Mouse (Mus musculus) adipocyte (in vitro differentiated cells): ENCODE data around the gene Slc26a6.

Experiments used
- DNase-seq: peaks from one replicate; pipeline ENCODE4 v3.0.0-alpha.2; 2016; ENCODE audit warnings: low spot score

Gene Slc26a6

GRCm38 (mm10) chr9:108852976-108853375 is at the start of gene Slc26a6:
Gene Slc26a6 (plus strand): TSS chr9:108853283.
- peak; percentile 85 for DNase-seq

- DNase-seq: no peak
Measured at GRCm38 (mm10) chr9:108805768-108806167, 47.3 kb upstream of the Slc26a6 start.

- DNase-seq: no peak
Measured at GRCm38 (mm10) chr9:108806379-108806778, 46.7 kb upstream of the Slc26a6 start.

DNA sequence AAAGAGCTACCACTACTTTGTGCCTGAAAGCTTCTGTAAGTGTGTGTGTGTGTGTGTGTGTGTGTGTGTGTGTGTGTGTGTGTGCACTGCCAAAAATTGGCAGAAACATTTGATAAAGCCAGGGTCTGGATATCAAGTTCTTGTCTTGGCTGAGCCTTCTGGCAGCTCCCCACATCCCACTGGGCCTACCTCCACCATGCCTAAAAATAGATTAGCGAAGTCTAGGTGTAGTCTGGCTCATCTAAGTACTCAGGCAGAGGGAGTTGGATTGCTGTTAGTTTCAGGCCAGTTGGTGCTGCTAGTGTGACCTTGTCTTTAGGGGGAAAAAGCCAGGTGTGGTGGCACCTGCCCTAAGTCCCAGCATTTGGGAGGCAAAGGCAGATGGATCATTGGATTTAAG is 46.3 kb upstream of the Slc26a6 start:
- DNase-seq: no peak

DNA sequence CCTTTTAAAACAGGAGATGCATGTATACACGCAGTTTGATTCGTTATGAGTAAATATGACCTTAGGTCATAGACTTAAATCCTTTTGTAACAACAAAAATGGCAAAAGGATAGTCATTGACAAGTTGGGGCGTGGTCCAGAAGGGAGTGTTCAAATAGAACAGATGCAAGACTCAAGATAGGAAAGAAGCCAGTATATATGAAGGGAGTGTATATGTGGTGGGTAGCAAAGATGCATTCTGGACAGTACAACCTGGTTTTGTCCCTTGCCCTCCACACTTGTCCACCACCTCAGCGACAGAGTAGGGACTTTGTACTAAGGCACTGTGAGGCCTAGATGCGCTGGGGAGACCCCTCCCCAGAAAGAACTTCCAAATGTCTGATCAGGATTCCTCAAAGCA is 45.4 kb upstream of the Slc26a6 start:
- no peak for DNase-seq

GRCm38 (mm10) chr9:108808163-108808665 is 44.9 kb upstream of the Slc26a6 start, which contains the start of gene Nckipsd:
Gene Nckipsd (plus strand): TSS chr9:108808368.
- peak; percentile 89 for DNase-seq

- peak; percentile 26 for DNase-seq
Measured at GRCm38 (mm10) chr9:108809188-108809587, 43.9 kb upstream of the Slc26a6 start.

- no peak for DNase-seq
Measured at GRCm38 (mm10) chr9:108809723-108810122, 43.4 kb upstream of the Slc26a6 start.

GRCm38 (mm10) chr9:108810516-108810915 is 42.6 kb upstream of the Slc26a6 start:
- no peak for DNase-seq

- no peak for DNase-seq
Measured at GRCm38 (mm10) chr9:108815557-108815956, 37.5 kb upstream of the Slc26a6 start.

GRCm38 (mm10) chr9:108819495-108819894 is 33.6 kb upstream of the Slc26a6 start:
- DNase-seq: peak; percentile 63

DNA sequence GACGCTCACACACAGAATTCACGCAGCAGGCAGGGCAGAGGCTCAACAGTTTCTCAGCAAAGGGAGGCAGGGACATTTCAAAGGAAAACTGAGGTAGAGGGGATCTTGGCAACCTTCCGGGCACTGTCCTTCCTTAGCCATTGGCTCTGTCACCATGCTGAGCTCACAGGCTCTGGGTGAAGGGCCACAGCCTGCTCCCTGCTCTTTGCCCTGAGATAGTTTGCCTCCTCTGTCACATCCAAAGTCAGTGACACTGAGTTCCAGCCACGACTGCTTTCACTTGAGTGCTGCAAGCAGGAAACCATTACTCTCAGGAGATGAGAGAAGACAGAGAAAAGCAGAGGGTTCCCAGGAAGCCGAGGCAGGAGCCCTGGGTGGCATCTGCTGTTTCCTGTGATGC is 33.0 kb upstream of the Slc26a6 start:
- DNase-seq: peak; percentile 64

- DNase-seq: no peak
Measured at GRCm38 (mm10) chr9:108824144-108824685, 28.9 kb upstream of the Slc26a6 start.

GRCm38 (mm10) chr9:108824755-108825413 is 28.2 kb upstream of the Slc26a6 start:
- DNase-seq: no peak

DNA sequence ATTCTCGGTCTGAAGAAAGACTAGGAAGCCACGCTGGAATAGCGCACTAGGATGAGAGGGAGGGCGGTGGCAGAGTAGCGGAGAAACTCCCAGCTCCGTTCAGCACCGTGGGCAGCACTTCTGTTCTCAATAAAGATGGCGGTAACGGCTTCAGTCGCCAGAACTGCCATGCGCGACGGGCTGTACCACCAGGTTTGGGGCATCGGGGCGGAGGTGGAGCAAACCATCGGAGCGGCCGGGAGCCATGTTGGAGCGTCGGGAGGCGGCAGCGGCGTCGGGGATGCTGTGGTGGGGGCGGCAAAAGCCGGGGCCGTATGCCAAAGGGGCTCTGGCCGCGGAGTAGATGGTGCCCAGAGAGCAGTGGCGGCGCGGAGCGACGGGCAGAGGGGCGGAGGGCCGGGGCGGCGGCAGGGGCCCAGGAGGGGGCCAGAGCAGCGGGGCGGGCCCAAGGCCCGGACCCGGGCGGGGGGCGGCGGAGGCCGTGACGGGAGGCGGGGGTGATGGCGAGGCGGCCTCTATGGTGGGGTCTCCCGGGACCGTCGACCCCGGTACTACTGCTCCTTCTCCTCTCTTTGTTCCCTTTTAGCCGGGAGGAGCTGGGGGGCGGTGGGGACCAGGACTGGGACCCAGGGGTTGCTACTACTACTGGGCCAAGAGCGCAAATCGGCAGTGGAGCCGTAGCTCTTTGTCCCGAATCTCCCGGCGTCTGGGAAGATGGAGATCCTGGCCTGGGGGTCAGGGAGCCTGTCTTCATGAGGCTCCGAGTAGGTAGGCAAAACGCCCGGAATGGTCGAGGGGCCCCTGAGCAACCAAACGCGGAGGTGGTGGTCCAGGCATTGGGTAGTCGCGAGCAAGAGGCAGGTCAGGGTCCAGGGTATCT is 27.0 kb upstream of the Slc26a6 start, which contains the start of gene Celsr3:
Celsr3 (plus strand) TSS at position 501 of the 880 bp plus-strand sequence.
- DNase-seq: no peak

DNA sequence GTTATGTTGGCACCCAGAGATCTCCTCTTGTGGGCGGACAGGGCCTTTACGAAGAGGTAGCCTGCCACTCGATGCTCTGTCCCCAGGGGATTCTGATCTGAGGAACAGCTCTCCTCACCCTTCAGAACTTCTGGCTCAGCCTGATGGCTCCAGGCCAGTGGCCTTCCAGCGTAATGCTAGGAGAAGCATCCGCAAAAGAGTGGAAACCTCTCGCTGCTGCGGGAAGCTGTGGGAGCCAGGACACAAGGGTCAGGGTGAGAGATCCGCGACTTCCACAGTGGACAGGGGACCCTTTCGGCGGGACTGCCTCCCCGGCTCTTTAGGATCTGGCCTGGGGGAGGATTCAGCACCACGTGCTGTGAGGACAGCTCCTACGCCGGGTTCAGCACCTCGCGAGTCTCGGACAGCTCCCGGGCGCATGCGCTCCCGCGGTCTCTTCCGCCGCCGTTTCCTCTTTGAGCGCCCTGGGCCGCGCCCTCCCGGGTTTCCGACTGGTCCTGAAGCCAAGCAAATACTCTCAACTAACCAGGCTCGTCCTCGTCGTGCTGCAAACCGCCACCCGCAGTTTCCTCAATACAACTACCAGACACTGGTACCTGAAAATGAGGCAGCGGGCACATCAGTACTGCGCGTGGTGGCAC is 26.3 kb upstream of the Slc26a6 start:
- peak; percentile 40 for DNase-seq

DNA sequence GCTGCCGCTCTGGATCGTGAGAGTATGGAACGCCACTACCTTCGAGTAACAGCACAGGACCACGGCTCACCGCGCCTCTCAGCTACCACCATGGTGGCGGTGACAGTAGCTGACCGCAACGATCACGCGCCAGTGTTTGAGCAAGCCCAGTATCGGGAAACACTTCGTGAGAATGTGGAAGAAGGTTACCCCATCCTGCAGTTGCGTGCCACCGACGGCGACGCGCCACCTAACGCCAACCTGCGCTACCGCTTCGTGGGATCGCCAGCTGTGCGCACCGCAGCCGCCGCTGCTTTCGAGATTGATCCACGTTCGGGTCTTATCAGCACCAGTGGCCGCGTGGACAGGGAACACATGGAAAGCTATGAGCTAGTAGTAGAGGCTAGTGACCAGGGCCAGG is 25.6 kb upstream of the Slc26a6 start:
- no peak for DNase-seq

- DNase-seq: no peak
Measured at GRCm38 (mm10) chr9:108827906-108828305, 25.2 kb upstream of the Slc26a6 start.

- no peak for DNase-seq
Measured at GRCm38 (mm10) chr9:108831637-108832036, 21.4 kb upstream of the Slc26a6 start.

GRCm38 (mm10) chr9:108832390-108833108 is 20.5 kb upstream of the Slc26a6 start:
- no peak for DNase-seq

DNA sequence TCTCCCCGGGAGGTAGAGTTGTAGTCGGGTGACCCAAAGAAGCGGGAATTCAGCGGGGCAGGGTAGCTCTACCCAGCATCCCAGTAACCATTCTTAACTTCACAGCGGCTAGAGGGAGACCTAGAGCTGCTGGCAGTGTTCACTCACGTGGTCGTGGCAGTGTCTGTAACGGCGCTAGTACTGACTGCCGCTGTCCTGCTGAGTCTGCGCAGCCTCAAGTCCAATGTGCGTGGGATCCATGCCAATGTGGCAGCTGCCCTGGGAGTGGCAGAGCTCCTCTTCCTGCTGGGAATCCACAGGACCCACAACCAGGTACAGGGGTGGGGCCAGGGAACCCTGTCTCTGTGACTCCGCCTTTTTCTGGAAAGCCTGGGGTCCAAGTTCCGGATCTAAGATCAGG is 10.1 kb upstream of the Slc26a6 start:
- no peak for DNase-seq
